Mouse (Mus musculus) thymus, postnatal 36 days (tissue): Measurements from ENCODE around the gene Flnc.
"Not testable (repeated sequence)": the region's sequence is repeated elsewhere in the genome, so short reads cannot be mapped to it uniquely, and the experiment has no call there.

Source experiments
- DNase-seq, 2 experiments: peaks; one replicate each; pipeline ENCODE4 v3.0.0; 2022; ENCODE audit warnings: mixed read lengths in 2 of 2

Gene Flnc

GRCm38 (mm10) chr6:29433038-29433803 lies at the start of gene Flnc:
Gene Flnc, plus strand, starts transcription at chr6:29433256.
- DNase-seq = no peak

DNA sequence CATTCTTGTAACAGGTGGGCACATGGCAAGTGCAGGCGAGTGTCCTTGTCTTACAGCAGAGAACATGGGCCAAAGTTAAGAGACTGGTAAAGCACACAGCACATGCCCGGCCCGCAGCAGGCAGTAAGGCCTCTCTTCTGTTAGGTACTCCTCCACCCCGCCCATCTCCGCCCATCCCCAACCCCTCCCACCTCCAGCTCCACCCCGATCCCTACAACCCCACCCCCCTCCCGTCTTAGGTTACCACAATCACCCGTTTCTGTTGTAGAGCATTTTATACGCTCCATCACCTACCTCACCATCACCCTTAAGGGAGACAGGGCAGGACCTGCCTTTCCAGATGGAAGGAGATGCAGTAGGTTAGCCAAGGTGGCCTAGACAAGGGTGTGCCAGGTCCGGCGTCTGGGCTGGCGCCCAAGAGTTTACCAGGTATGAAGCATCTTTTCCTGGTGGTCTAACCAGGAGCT lies 45.0 kb upstream of the Flnc start, which contains the start of gene Opn1sw:
Opn1sw (minus strand) TSS at position 417 of the 467 bp plus-strand sequence.
- DNase-seq = no peak

DNA sequence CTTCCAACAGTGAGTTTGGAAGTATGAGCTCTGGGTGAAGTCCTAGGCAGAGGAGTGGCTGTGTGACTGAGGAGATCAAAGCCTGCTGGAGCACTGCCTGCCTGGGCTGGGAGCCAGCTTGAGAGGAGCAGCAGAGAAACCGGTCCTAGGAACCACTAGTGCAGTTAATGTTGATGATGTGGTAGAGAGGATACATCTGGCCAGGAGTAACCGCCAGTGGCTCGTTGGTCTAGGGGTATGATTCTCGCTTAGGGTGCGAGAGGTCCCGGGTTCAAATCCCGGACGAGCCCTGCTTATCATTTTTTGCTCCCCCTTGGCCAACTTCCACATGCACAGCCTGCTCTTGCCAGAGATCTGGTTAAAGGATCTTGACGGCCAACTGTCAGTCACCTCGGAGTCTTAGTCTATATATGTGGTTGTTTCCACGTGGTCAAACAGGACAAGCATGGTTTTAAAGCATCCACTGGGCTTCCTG lies 44.4 kb upstream of the Flnc start:
- no peak for DNase-seq

DNA sequence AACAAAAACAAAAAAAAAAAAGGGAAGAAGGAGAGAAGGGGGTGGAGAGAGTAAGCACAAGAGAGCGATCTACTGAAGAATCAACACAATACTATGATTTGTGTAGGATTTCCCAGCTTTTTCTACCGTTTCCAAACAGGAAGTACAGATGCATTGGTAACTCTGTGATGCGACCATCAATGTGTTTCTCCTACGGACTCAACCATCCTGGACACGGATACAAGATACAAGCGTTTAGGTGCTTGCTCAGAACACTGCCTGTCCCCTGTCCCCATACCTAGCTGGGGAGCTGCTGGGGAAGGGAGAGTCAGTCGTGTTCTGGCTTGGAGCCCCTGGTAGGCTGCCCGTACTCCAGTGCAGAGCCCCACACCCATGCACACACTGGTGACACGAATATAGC lies 43.6 kb upstream of the Flnc start:
- DNase-seq = no peak

- DNase-seq = not testable (repeated sequence)
Observed at GRCm38 (mm10) chr6:29390500-29390899, 42.6 kb upstream of the Flnc start.

- not testable (repeated sequence) for DNase-seq
Observed at GRCm38 (mm10) chr6:29391241-29391640, 41.8 kb upstream of the Flnc start.

DNA sequence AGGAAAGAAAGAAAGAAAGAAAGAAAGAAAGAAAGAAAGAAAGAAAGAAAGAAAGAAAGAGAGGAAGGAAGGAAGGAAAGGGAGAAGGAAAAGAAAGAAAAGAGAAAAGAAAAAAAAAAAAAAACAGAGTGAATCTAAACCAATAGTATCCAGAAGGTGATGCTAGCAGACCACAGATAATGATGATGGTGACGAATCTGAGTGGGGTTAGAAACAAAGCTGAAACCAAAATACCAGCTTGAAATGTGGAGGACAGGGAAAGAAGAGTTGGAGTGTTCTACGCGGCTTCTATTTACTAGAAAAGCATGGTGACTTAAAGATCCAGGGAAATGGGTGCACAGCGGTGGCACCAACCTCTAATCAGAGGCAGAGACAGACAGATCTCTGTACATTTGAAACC lies 41.3 kb upstream of the Flnc start:
- DNase-seq = no peak

GRCm38 (mm10) chr6:29394286-29394685 lies 38.8 kb upstream of the Flnc start:
- no peak for DNase-seq

GRCm38 (mm10) chr6:29395910-29396713 lies 36.9 kb upstream of the Flnc start, which contains the start of gene Ccdc136:
Gene Ccdc136, plus strand, starts transcription at chr6:29396309.
- peak; percentile 27 to 43 for DNase-seq

DNA sequence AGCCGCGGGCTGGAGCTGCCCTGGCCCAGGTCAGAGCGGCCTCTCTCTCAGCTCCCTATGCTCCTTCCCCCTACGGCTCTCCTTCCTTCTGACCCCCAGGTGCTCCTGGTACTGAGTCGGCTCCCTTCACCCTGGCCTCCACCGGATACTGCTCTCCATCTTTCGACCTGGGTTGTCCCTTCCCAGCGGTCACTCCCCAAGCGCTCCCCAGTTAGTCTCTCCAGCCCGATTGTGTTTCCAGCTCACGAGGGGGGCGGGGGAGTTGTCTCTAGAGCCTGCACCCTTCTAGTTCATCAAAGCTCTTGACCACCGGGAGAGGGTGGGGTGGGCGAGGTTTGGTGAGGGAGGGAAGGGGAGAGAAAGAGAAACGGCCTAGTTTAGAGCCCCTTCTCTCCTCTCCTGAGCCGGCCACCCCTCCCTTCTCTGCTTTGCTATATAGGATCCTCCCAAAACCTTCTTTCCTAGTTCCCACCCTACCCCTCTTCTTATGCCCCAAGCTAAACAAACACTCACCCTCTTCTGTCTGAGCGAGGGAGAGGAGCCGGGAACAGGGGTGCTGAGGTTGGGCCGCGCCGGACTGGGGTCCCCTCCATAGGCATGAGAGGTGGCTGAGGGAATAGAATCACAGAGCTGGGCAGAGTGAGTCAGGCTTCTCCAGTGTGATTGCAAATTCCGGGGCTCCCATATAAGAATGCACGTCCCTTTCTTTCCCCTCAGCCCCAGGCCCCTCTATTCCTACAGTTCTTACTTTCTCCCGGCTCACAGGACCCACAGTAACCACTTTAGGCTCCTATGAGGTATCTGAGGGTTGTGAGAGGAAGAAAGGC lies 36.1 kb upstream of the Flnc start:
- DNase-seq = no peak

DNA sequence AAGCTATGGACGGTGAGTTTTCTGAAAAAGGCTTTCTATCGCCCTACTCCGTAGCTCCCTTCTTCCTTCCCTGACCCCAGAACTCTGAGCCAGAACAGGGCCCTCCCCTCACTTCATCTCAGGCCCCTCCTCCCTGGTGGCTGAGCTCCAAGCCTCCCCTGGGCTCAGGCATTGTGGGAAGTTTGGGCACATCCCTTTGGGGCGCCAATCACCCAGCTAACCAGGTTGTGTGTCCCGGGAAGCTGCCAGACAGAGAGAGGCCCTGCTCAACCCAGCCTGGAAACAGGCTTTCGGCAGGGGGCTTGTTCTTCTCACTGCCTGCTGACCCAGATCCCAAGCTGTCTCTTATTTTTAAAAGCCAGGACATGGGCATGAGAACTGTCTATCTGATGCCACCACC lies 35.5 kb upstream of the Flnc start:
- DNase-seq = no peak

GRCm38 (mm10) chr6:29399851-29400250 lies 33.2 kb upstream of the Flnc start:
- DNase-seq = no peak

- peak in 1 of 2 experiments; percentile 31 for DNase-seq
Observed at GRCm38 (mm10) chr6:29402693-29403342, 30.2 kb upstream of the Flnc start.

- no peak for DNase-seq
Observed at GRCm38 (mm10) chr6:29406412-29406811, 26.6 kb upstream of the Flnc start.

DNA sequence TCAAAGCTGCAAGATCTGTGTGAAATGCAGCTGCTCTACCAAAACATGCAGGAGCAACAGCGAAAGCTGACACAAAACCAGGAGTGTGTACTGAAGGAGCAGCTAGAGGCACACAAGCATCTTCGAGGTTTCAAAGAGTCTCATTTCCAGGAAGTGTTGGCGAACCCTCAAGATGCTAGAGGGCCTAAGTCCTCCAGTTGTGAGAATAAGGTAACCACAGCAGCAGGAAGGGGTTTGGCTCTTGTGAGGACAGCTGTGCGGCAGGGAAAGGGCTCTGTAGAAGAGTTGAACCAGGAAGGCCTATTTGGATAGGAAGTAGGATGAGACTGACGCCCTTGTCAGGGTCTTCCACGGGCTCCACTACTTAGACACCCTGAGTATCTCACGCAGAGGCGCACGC lies 17.6 kb upstream of the Flnc start:
- peak; percentile 28 to 40 for DNase-seq

- no peak for DNase-seq
Observed at GRCm38 (mm10) chr6:29420596-29420995, 12.5 kb upstream of the Flnc start.

DNA sequence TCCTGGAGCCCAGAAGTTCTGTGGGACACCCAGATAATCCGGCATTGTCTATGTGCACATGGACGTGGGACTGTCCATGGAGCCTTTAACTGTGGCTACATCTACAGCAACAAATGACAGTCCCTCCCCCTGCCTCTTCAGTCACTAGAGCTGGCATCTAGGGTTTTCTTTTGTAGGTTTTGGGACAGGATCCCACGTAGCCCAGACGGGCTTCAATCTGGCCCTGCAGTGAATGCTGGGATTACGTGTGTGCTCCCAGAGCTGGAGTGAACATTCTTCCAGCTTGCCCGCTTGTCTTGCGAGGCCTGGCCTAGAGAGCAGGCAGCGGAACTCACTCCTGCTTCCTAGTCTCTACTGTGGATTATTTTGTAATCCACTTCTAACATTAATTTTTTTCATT lies 7.9 kb upstream of the Flnc start:
- no peak for DNase-seq

DNA sequence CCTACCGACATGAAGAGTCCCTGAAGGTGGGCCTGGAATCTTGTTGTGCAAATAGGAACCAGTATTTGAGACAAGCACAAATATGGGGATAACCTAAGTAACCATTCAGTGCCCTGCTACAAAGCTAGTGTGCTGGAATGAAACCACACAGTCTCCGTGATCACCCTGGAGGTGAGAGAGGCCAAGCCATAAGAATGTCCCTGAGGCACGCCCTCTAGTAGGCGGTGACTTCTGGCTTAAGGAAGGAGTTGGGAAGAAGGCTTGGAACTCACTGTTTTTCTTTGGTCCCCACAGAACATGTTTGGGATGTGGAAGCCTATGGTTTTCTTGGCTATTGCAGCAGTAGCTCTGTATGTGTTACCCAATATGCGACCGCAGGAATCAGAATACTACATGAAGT lies 6.7 kb upstream of the Flnc start:
- DNase-seq = no peak

DNA sequence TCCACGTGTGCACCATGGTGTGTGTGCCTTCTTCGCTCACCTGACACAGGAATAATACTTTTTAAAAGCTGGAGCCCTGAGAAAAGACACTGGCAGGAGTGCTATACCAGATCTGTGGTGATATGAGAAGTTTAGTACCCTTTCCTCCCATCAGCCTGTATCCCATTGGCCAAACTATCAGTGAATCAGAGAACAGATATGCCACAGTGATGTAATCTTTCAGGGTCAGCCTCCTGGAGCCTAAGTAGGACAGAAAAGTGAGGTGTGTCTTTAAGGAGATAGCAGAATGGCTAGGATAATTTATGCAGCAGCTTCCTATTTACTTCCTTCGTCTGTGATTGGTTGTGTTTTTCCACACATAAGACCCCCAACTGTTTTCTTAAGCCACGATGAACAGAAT lies 4.9 kb upstream of the Flnc start:
- DNase-seq = no peak

DNA sequence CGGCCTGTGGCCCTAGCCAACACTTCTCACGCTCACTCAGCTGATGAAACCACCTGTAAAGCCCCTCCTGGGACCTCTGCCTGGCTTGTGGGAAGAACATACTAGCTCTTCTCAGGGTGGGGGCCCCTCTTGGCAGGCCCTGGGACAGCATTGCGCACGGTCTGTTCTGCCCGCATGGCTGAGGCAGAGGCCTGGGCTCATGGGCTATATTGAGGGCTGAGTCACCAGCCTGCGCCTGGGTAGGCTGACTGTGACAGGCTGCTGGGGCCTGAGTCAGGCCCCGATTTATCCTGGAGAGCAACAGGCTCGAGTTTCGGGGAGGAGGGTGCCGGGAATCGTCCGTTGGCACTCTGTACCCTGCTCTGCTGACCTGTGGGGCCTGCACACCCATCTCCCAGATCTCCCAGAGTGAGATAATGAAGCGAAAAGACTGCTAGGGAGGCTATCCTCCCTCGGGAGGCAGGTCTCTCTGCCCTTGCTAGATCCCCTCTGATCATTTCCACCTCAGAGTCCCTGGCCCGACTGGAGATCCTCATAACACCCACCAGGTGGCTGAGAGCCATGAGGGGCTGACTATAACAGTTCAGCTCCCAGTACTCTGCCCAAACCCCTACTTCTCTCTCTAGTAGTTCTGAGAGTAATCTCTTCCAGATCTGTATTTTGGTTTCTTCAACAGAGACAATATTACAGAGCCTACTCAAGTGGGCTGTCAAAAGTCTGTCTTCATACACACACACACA lies 2.2 kb upstream of the Flnc start:
- no peak for DNase-seq

- DNase-seq = no peak
Observed at GRCm38 (mm10) chr6:29431473-29431872, 1.6 kb upstream of the Flnc start.

DNA sequence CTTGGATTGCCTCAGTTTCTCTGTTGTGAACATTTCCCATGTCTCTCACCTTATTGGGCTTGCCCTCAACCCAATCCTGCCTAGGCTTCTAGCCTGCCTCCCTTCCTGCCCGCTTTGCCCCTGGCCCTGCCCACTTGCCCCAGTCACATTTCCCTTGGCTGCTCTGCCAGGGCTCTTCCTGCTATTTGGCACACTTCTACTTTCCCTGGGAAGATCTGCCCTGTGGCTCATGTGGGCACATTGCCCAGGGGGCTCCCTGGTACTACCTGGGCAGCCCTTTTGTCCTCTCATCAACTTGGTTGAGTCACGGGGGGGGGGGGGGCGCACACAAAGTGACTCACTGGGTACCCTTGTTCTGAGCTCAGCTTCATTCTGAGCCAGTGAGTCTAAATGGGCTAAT lies 900 bp upstream of the Flnc start:
- DNase-seq = no peak
